Mouse (Mus musculus): Measurements from ENCODE around the gene Sh3rf1. TPM values are rescaled to one million over a fixed set of nuclear protein-coding genes. Genes with fewer than 3 reads are reported as not detected.
A peak's percentile ranks its signal among the peaks of the same experiment; 100 is the strongest.

The Sh3rf1 gene
- total and polyA plus RNA-seq, 2 experiments from 2014 or later: 17.9 to 31.3 TPM

DNA sequence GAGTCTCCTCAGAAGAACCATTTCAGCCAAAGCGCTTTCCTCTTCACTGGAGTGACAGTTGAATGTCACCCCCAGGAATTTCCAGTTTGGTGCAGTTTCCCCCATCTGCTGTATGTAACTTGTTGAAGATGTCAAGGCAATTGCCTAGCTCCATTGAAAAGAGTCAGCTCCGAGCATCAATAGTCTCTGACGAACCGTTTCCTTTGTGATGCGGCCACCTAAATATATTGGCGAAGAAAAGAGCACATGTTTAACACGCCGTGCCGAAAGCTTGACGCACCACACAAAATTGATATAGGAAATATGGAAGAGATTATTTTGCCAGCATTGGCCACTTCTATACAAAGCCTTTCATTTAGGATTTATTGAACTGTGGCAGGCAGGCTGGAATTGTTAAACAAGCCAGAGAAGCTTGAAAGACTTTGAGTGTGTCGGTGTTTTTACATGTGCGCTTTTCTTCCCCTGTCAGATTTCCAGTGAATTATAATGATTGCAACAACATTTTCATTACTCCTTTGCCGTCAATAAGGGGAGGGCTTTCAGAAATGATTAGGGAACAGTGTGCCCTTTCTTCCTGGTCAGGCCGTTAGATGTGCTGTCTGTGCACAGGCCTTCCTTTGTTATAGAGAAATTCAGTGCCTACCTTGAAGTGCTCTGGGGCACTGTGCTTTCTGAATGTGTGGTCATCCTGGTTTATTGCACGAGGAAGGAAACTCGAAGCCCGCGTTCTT lies 77.8 kb downstream of the Sh3rf1 start:
- Histone ChIP-seq H3K9me3 (ENCODE audit: low read length) (no peaks in the 10 kb centered on the region), H3K27ac (no peak overlapping the region), H3K4me1 (ENCODE audit: insufficient read depth, low read length) (peaks cover 2% of the 10 kb centered on the region; the same call in 1 of the 2 replicates), H3K9ac (replicated peaks; ENCODE audit: low read length) (no peak overlapping the region), H3K27me3 (ENCODE audit: insufficient read depth, low read length) (no peaks in the 10 kb centered on the region), H3K4me3 (ENCODE audit: low read length) (no peak overlapping the region), H3K36me3 (ENCODE audit: insufficient read depth, low read length) (no peaks in the 10 kb centered on the region), H3K4me2 (ENCODE audit: low read depth, low read length) (no peak overlapping the region)
- TF ChIP-seq CTCF (IDR thresholded peaks at IDR 0.05; ENCODE audit: low read depth): no peak
- DNase-seq (ENCODE audit: low spot score) (no peak), ATAC-seq (0 out of 2 replicates have a peak, but pooled peaks have one; percentile 36)
- WGBS: 51% methylated on average over 18 of the region's 18 CpGs

DNA sequence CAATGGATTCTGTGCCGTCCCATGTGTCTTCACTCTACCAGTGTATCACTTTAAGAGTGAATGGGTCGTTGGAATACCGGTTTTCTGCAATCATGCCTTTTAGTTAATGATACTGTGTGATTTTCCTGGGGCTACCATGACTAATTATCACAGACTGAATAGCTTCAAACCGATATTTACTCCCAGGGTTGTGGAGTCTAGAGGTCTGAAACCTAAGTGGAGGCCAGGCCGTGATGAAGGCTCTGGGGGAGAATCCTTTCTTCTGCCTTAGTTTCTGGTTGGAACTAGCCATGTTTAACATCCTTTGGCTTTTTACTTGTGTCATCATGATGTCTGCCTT lies 78.3 kb downstream of the Sh3rf1 start:
- Histone ChIP-seq H3K9me3 (ENCODE audit: low read length) (no peaks in the 10 kb centered on the region), H3K27ac (no peak overlapping the region), H3K4me2 (ENCODE audit: low read depth, low read length) (no peak overlapping the region), H3K4me3 (ENCODE audit: low read length) (no peak overlapping the region), H3K27me3 (ENCODE audit: insufficient read depth, low read length) (no peaks in the 10 kb centered on the region), H3K36me3 (ENCODE audit: insufficient read depth, low read length) (no peaks in the 10 kb centered on the region), H3K9ac (replicated peaks; ENCODE audit: low read length) (no peak overlapping the region), H3K4me1 (ENCODE audit: insufficient read depth, low read length) (peaks cover 3% of the 10 kb centered on the region; the same call in 1 of the 2 replicates)
- no peak for ATAC-seq
- DNase-seq (ENCODE audit: low spot score): no peak
- WGBS: 52% methylated on average over 5 of the region's 5 CpGs
- no peak for TF ChIP-seq CTCF (IDR thresholded peaks at IDR 0.05; ENCODE audit: low read depth)

DNA sequence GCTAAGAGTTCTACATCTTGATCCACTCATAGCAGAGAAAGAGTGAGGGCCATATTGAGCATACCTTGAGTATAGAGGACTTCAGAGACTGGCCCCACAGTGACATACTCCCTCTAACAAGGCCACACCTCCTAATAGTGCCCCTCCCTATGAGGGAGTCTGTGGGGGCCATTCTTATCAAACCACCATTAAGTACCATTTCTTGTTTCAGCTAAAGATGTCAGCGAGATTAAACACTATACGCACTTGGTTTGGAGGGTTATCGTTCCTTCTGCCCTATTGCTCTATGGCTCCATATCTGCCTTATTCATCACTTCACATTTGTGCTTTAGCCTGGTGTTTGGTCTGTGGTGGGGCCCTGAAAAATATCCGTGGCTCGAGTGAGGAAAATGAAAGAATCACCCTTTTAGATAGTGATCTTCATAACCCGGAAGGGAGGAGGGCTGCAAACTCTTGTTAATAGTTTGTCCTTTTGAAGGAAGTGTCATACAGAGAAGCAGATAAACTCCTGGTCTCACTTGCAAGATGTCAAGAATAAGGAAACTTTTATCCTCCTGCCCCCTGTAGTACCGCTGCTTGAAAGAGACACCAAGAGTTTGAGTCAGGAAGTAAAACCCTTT lies 81.9 kb downstream of the Sh3rf1 start:
- ATAC-seq: no peak

DNA sequence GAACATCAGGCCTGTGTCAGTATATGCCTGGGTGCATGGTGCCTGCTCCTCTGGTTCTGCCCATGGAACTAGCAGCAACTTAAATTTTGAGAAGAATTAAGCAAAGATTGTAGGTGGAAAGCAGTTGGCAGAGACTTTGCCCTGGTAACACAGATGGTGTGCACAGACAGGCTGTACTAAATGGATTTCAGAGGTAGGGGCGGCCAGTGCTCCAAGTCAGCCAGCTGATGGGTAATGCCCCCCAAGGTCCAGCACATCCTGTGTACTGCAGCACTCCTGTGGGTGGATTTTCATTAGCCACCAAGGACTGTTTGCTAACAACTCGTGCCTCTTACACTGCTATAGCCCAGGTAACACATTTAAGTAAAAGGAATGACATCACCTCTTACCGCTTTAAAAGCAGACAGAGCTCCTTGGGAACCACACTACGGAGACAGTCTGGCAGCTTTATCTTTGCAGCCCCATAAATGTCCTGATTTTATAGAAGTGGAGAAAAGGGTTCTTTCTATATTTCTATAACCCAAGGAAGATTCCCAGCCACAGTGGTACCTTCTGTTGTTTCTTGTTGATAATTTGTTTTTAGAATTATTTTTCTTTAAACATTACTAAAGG lies 82.9 kb downstream of the Sh3rf1 start:
- H3K36me3 ChIP-seq (ENCODE audit: insufficient read depth, low read length): no peaks in the 10 kb centered on the region
- TF ChIP-seq CTCF (IDR thresholded peaks at IDR 0.05; ENCODE audit: low read depth): peak; percentile 3; the same call in 1 of the 2 replicates
- H3K9me3 ChIP-seq (ENCODE audit: low read length): no peaks in the 10 kb centered on the region
- DNase-seq (ENCODE audit: low spot score) (no peak), ATAC-seq (peak; percentile 42)
- H3K9ac ChIP-seq (replicated peaks; ENCODE audit: low read length): no peak overlapping the region
- H3K4me1 ChIP-seq (ENCODE audit: insufficient read depth, low read length): peaks cover 7% of the 10 kb centered on the region; the same call in 1 of the 2 replicates
- no peak overlapping the region for H3K27ac ChIP-seq
- WGBS: 77% methylated on average over 4 of the region's 4 CpGs
- H3K4me2 ChIP-seq (ENCODE audit: low read depth, low read length): no peak overlapping the region
- H3K27me3 ChIP-seq (ENCODE audit: insufficient read depth, low read length): no peaks in the 10 kb centered on the region
- H3K4me3 ChIP-seq (ENCODE audit: low read length): no peak overlapping the region

More for the DNA sequence above, 81.9 kb downstream of the Sh3rf1 start:
- Histone ChIP-seq H3K27me3 (ENCODE audit: insufficient read depth, low read length) (no peaks in the 10 kb centered on the region), H3K9ac (replicated peaks; ENCODE audit: low read length) (no peak overlapping the region), H3K9me3 (ENCODE audit: low read length) (no peaks in the 10 kb centered on the region), H3K27ac (no peak overlapping the region), H3K4me2 (ENCODE audit: low read depth, low read length) (no peak overlapping the region), H3K4me1 (ENCODE audit: insufficient read depth, low read length) (peaks cover 5% of the 10 kb centered on the region; the same call in 1 of the 2 replicates), H3K36me3 (ENCODE audit: insufficient read depth, low read length) (no peaks in the 10 kb centered on the region), H3K4me3 (ENCODE audit: low read length) (no peak overlapping the region)
- DNase-seq (ENCODE audit: low spot score): no peak
- 91% methylated on average over 7 of the region's 7 CpGs for WGBS
- no peak for TF ChIP-seq CTCF (IDR thresholded peaks at IDR 0.05; ENCODE audit: low read depth)

DNA sequence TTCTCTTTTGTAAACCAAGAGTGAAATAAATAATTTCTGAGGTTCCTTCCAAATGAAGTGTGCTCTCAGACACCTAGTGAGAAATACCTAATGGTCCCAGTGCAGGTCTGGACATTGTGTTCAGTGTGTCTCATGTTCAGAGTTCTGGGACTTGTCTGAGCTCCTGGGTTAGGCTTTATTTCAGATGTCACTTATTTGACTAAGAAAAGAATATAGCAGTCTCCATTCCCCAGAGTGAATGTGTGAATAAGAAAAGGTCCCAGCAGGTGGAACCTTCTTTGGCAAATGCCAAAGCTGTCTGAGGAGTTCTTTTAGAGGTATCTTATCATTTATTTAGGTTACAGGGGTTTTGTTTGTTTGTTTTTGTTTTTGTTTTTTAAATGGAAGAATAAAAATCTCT lies 85.2 kb downstream of the Sh3rf1 start:
- Histone ChIP-seq H3K4me2 (ENCODE audit: low read depth, low read length) (no peak overlapping the region), H3K4me1 (ENCODE audit: insufficient read depth, low read length) (peaks cover 7% of the 10 kb centered on the region; the same call in 1 of the 2 replicates), H3K9ac (replicated peaks; ENCODE audit: low read length) (no peak overlapping the region), H3K27ac (no peak overlapping the region), H3K36me3 (ENCODE audit: insufficient read depth, low read length) (no peaks in the 10 kb centered on the region), H3K9me3 (ENCODE audit: low read length) (no peaks in the 10 kb centered on the region), H3K4me3 (ENCODE audit: low read length) (no peak overlapping the region), H3K27me3 (ENCODE audit: insufficient read depth, low read length) (no peaks in the 10 kb centered on the region)
- DNase-seq (ENCODE audit: low spot score) (no peak), ATAC-seq (no peak)
- TF ChIP-seq CTCF (IDR thresholded peaks at IDR 0.05; ENCODE audit: low read depth): no peak

DNA sequence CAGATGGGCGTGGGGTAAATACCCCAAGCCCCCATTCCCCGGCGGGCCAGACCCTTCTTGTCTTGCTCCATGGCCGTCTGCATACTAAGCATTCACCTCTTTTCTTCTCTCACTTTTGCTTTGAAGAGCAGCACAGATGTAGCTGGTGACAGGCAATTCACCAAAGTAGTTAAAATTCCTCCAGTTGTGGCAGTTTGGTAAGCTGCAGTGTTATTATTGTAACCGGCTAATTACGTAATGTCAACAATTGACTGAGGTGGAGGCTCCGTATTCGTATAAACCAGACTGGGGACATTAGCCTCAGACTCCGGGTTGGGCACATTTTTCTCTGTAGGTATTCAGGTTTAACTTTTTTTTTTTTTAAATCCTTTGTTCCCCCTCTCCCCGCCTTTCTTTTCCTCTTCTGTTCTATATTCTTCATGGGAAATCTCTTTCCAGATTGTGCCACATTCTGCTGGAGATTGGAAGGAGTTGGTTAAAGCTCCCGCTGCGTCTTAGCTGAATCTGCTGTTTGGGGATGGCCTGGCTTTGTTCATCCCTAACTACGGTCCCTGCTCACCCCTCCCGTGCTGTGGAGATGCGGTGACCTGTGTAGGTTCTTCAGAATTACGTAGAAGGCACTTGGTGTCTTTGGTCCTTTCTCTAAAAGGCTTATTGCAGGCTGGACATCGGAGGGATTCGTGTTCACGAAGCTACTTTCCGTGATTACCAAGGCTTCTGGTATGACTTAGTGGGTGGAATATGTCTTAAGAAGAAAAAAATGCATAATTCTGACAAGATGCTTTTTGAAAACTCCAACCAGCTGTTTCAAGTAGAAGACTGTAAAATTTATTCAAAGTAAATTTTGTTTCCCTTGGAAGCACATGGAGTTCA lies 86.1 kb downstream of the Sh3rf1 start:
- TF ChIP-seq CTCF (IDR thresholded peaks at IDR 0.05; ENCODE audit: low read depth): no peak
- Histone ChIP-seq H3K4me1 (ENCODE audit: insufficient read depth, low read length) (peaks cover 7% of the 10 kb centered on the region; the same call in 1 of the 2 replicates), H3K36me3 (ENCODE audit: insufficient read depth, low read length) (no peaks in the 10 kb centered on the region), H3K27me3 (ENCODE audit: insufficient read depth, low read length) (no peaks in the 10 kb centered on the region), H3K27ac (no peak overlapping the region), H3K9me3 (ENCODE audit: low read length) (no peaks in the 10 kb centered on the region), H3K4me3 (ENCODE audit: low read length) (no peak overlapping the region), H3K9ac (replicated peaks; ENCODE audit: low read length) (no peak overlapping the region), H3K4me2 (ENCODE audit: low read depth, low read length) (peak overlapping the region; percentile 4; the same call in 1 of the 2 replicates)
- WGBS: 35% methylated on average over 20 of the region's 20 CpGs
- DNase-seq (ENCODE audit: low spot score) (no peak), ATAC-seq (no peak)
